Mouse (Mus musculus) liver, adult 2 months (tissue): ENCODE data around the gene Trmt61a. TPM values are rescaled to one million over a fixed set of nuclear protein-coding genes. Genes with fewer than 3 reads are reported as not detected.
A peak's percentile ranks its signal among the peaks of the same experiment; 100 is the strongest.

ENCODE experiments used
- DNase-seq: peaks from one replicate; pipeline ENCODE4 v3.0.0-alpha.2; 2011; ENCODE audit warnings: low read depth, low spot score; ENCODE audit errors: extremely low read depth
- H3K27ac ChIP-seq: fragments of 200-500 bp; replicated peaks from 2 replicates; pipeline ENCODE4 v1.5.1; 2012; ENCODE audit warnings: low read depth, mild to moderate bottlenecking, control low read depth, inconsistent platforms, low read length; ENCODE audit not compliant: insufficient read depth
- H3K27me3 ChIP-seq: fragments of 200-500 bp; 2 replicates; pipeline ENCODE4 v1.6.1; 2012; ENCODE audit warnings: mild to moderate bottlenecking, moderate library complexity, low read length, inconsistent platforms; ENCODE audit not compliant: control insufficient read depth, insufficient read depth
- H3K36me3 ChIP-seq: fragments of 200-500 bp; 2 replicates; pipeline ENCODE4 v1.6.1; 2012; ENCODE audit warnings: low read length, inconsistent platforms; ENCODE audit not compliant: control insufficient read depth, insufficient read depth
- H3K4me1 ChIP-seq: fragments of 200-500 bp; 2 replicates; pipeline ENCODE4 v1.6.1; 2011; ENCODE audit warnings: low read length; ENCODE audit not compliant: control insufficient read depth, insufficient read depth
- H3K4me3 ChIP-seq: fragments of 200-500 bp; 2 replicates; pipeline ENCODE4 v1.5.1; 2011; ENCODE audit warnings: low read depth, mild to moderate bottlenecking, control low read depth, low read length, moderate library complexity; ENCODE audit not compliant: insufficient read depth
- H3K79me2 ChIP-seq: fragments of 200-500 bp; 2 replicates; pipeline ENCODE4 v1.6.1; 2012; ENCODE audit warnings: inconsistent platforms, mild to moderate bottlenecking, low read length, moderate library complexity; ENCODE audit not compliant: control insufficient read depth, insufficient read depth
- H3K9ac ChIP-seq: fragments of 200-500 bp; 2 replicates; pipeline ENCODE4 v1.6.1; 2012; ENCODE audit warnings: low read depth, mild to moderate bottlenecking, control low read depth, inconsistent platforms, low read length
- CTCF ChIP-seq: fragments of 200-500 bp; IDR thresholded peaks from 2 replicates; pipeline ENCODE4 v1.5.1; 2011; ENCODE audit warnings: low read depth, low read length, control low read depth
- POLR2A ChIP-seq: fragments of 200-500 bp; IDR thresholded peaks from 2 replicates; pipeline ENCODE4 v1.6.1; 2011; ENCODE audit warnings: low read length, control low read depth; ENCODE audit not compliant: insufficient read depth; ENCODE audit errors: extremely low read depth
- WGBS: fragments of 180-500 bp; shearing (Covaris S2); methylation state at CpG from one replicate; pipeline ENCODE4 v1.1.7; 2018; 5-methylcytosine and 5-hydroxymethylcytosine counted together
- polyA plus RNA-seq: library from polyadenylated mRNA; depleted of rRNA; stranded (reverse); fragments of >200 nt; gene quantifications from 2 replicates; pipeline ENCODE4 v1.2.3, GENCODE M21; 2012
- total RNA-seq: library from RNA; depleted of rRNA; stranded (reverse); fragments of >200 nt; gene quantifications from 2 replicates; pipeline ENCODE4 v1.2.3, GENCODE M21; 2014

Trmt61a gene
- total and polyA plus RNA-seq, 2 experiments: 2.3 to 33.1 TPM

DNA sequence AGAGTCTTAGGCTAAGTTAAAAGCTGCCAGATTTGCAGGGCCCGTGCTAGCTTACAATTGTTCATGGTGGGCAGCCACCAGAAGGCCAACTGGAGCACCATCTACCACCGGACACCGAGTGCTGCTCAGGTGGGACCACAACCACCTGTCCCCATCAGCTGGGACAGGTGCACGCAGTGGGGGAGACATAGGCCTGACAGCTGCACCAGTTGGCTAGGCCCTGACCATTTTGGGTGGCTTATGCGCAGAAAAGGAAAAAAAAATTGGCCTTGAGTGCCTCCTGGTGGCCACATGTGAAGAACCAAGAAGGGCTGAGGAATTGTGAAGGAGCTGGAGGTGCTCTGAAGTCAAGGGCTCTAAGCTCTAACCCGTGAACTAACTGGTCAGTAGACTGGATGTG is 18.3 kb downstream of the Trmt61a start:
- TF ChIP-seq POLR2A: no peak
- TF ChIP-seq CTCF: peak; percentile 68
- H3K79me2 ChIP-seq: no peaks in the 10 kb centered on the region
- no peak overlapping the region for H3K27ac ChIP-seq
- H3K9ac ChIP-seq: no peak overlapping the region
- H3K4me1 ChIP-seq: peaks cover 3% of the 10 kb centered on the region; the same call in 1 of the 2 replicates
- H3K27me3 ChIP-seq: no peaks in the 10 kb centered on the region
- WGBS: 46% methylated on average over 6 of the region's 6 CpGs
- H3K36me3 ChIP-seq: no peaks in the 10 kb centered on the region
- no peak overlapping the region for H3K4me3 ChIP-seq
- DNase-seq: peak; percentile 57

DNA sequence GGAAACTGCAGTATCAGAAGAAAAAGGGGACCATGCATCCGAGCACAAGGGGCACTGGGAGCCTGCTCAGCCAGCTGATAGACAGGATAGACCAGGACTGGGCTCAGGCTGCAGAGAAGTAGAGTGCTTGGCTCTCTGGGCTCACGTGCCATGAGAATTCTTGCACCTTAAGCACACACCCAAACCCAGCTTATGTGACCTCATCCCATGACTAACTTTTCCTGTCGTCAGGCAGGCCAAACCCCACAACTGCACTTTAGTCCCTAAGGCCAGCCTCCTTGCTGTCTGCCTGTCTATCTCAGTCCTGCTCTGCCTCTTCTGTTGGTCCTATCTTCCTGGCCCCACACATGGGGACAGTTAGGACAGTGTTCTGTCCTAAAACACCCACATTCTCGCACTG is 19.8 kb downstream of the Trmt61a start:
- Histone ChIP-seq H3K4me3 (no peak overlapping the region), H3K79me2 (no peaks in the 10 kb centered on the region), H3K36me3 (no peaks in the 10 kb centered on the region), H3K27me3 (no peaks in the 10 kb centered on the region), H3K4me1 (no peaks in the 10 kb centered on the region), H3K27ac (no peak overlapping the region), H3K9ac (no peak overlapping the region)
- DNase-seq: no peak
- 82% methylated on average over 4 of the region's 4 CpGs for WGBS
- TF ChIP-seq CTCF (no peak), POLR2A (no peak)

DNA sequence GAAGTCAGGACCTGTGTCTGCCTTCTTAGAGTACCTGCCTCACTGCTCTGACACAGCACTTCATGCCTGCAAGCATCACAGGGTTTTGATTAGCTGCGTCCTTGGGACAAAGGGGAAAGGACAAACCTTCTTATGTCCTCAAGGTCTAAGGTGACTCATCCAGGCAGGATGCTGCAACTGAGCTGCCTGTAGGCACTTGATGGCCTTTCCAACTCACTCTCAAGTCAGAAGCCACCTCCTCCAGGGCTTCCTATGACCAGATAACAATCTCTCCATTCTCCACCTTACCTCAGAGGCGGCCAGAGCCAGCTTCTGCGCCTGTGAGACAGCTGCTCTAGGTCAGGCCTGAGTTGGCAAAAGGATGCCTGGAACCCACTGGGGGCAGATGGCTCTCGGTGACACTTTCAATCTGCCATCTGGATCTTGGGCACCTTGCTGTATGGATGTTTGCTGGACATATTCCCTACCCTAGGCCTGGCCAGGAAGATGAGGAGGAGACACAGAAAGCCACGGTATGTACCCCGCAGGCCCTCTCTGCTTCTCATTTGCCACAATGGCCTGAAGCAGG is 20.5 kb downstream of the Trmt61a start:
- Histone ChIP-seq H3K27ac (no peak overlapping the region), H3K9ac (no peak overlapping the region), H3K27me3 (no peaks in the 10 kb centered on the region), H3K4me1 (no peaks in the 10 kb centered on the region), H3K4me3 (no peak overlapping the region), H3K79me2 (no peaks in the 10 kb centered on the region), H3K36me3 (no peaks in the 10 kb centered on the region)
- TF ChIP-seq CTCF: no peak
- no peak for TF ChIP-seq POLR2A
- WGBS: 94% methylated on average over 6 of the region's 6 CpGs
- no peak for DNase-seq

DNA sequence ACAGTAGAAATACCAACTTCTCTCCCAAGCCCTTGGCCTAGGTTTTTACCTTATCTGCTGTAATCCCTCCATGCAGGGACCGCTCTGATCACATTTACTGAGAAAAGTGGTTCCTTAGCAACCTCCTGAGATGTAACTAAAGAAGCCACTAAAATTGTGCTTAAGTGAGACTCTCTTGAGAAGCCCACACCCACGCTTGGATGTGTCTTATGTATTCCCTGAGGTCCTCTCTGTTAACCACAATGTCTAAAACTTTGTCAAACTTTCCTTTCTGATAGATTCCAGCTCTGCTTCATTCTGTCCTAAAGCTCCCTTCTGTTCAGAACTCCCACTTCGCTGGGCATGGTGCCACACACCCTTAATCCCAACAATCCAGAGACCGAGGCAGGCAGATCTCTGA is 21.6 kb downstream of the Trmt61a start:
- TF ChIP-seq POLR2A (no peak), CTCF (no peak)
- no peaks in the 10 kb centered on the region for H3K36me3 ChIP-seq
- no peaks in the 10 kb centered on the region for H3K79me2 ChIP-seq
- WGBS: 89% methylated on average over 4 of the region's 4 CpGs
- no peak overlapping the region for H3K9ac ChIP-seq
- H3K4me1 ChIP-seq: no peaks in the 10 kb centered on the region
- H3K27me3 ChIP-seq: no peaks in the 10 kb centered on the region
- no peak overlapping the region for H3K4me3 ChIP-seq
- no peak overlapping the region for H3K27ac ChIP-seq
- no peak for DNase-seq

DNA sequence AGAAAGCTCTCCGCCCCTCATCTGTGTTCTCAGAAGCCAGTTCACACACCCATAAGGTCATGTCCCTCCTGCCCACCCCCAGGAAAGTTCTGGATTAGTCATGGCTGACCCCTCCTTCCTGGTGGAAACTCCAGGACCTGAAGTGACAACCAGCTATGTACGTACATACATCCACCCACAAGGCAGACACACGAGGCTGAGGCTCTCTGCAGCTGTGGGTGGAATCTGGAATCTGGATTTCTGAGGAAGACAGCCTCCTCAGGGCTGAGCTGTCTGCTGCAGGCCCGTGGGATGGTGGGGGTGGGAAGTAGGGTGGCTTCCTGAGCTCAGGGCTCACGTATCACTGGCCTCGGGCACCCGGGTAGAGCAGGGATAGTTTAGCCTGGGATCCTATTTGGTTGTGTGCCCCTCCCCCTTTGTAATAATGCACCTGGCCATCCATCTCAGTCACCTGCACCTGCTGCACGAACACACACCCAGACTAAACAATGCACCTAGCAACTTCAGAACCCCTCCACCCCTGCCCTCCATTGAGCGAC is 23.1 kb downstream of the Trmt61a start:
- H3K4me1 ChIP-seq: peaks cover 4% of the 10 kb centered on the region; the same call in 1 of the 2 replicates
- no peak overlapping the region for H3K9ac ChIP-seq
- no peaks in the 10 kb centered on the region for H3K36me3 ChIP-seq
- H3K27me3 ChIP-seq: no peaks in the 10 kb centered on the region
- 76% methylated on average over 9 of the region's 9 CpGs for WGBS
- no peaks in the 10 kb centered on the region for H3K79me2 ChIP-seq
- no peak overlapping the region for H3K27ac ChIP-seq
- no peak overlapping the region for H3K4me3 ChIP-seq
- TF ChIP-seq CTCF: no peak
- no peak for TF ChIP-seq POLR2A
- DNase-seq: no peak

DNA sequence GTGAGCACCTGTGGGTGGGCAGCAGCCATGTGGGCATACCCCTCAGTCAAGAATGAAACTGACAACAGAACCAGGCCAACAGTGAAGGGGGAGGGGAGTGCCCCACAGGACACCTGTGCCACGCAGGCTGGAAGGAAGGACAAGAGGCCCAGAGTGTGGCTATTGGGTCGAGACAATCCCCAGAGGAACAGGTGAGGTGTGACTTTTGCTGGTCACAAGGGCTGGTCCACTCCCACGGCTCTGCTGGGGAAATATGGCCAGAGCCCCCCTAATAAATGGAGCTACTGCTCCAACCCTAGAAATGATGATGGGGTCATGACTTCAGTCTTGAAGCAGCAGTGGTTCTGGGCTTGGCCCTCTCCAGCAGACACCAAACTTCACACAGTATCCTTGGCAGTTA is 25.4 kb downstream of the Trmt61a start:
- Histone ChIP-seq H3K4me3 (no peak overlapping the region), H3K4me1 (peaks cover 4% of the 10 kb centered on the region; the same call in 1 of the 2 replicates), H3K9ac (no peak overlapping the region), H3K27ac (no peak overlapping the region), H3K36me3 (no peaks in the 10 kb centered on the region), H3K27me3 (no peaks in the 10 kb centered on the region), H3K79me2 (no peaks in the 10 kb centered on the region)
- TF ChIP-seq POLR2A (no peak), CTCF (no peak)
- DNase-seq: no peak
- 76% methylated on average over 3 of the region's 3 CpGs for WGBS
